Mouse (Mus musculus): Measurements from ENCODE around the gene Itpkb. TPM values are rescaled to one million over a fixed set of nuclear protein-coding genes. Genes with fewer than 3 reads are reported as not detected.

Gene Itpkb
- polyA plus RNA-seq (2015; fragmentation: Nextera tagmentation; extraction: Ambion mirVana) = 8.4 and 11.9 TPM in 2 replicates

- Histone ChIP-seq H3K27me3 (replicated peaks; ENCODE audit: insufficient read depth, low read length) (no peaks in the 10 kb centered on the region), H3K9me3 (ENCODE audit: low read length) (no peaks in the 10 kb centered on the region), H3K4me3 (ENCODE audit: low read depth, low read length) (peak within 1 kb of the TSS; percentile 76), H3K4me2 (replicated peaks; ENCODE audit: low read depth, low read length) (peak within 1 kb of the TSS; percentile 96), H3K36me3 (ENCODE audit: insufficient read depth, low read length) (no peaks in the 10 kb centered on the region), H3K27ac (ENCODE audit: low read length) (peak within 1 kb of the TSS; percentile 93), H3K4me1 (ENCODE audit: insufficient read depth, low read depth, low read length) (peaks cover 19% of the 10 kb centered on the region; the same call in 1 of the 2 replicates), H3K9ac (replicated peaks; ENCODE audit: low read depth) (peak within 1 kb of the TSS; percentile 81)
- WGBS = under 1% methylated on average over 19 of the region's 19 CpGs
- peak; percentile 80 for ATAC-seq
- TF ChIP-seq CTCF (IDR thresholded peaks at IDR 0.05) = no peak
- TF ChIP-seq EP300 (IDR thresholded peaks at IDR 0.05) = peak; percentile 82
- peak; percentile 94 for DNase-seq (ENCODE audit: low spot score)
Measured at GRCm38 (mm10) chr1:180330145-180330706, at the start of gene Itpkb. Itpkb (plus strand) TSS chr1:180330485.

DNA sequence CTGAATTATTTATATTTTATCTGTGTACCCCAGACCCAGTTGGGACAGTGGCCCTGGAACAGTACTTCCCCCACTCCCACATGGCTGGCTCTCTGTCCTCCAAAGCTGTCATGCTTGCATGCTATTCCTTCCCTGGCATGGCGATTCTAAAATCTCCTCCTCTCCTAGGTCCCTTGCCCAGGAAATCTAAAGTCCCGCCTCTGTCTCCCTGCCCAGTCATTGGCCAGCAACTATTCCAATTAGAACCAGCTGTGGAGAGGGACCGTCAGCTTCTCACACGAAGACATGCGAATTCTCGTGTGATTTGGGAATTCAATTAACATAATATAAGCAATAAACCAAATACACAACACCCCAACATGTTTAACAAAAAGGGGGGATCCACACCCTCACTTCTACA, 47.7 kb upstream of the Itpkb start:
- Histone ChIP-seq H3K4me2 (replicated peaks; ENCODE audit: low read depth, low read length) (no peak overlapping the region), H3K36me3 (ENCODE audit: insufficient read depth, low read length) (no peaks in the 10 kb centered on the region), H3K27ac (ENCODE audit: low read length) (no peak overlapping the region), H3K9ac (replicated peaks; ENCODE audit: low read depth) (no peak overlapping the region), H3K4me1 (ENCODE audit: insufficient read depth, low read depth, low read length) (peaks cover 13% of the 10 kb centered on the region; the same call in 1 of the 2 replicates), H3K4me3 (ENCODE audit: low read depth, low read length) (no peak overlapping the region), H3K9me3 (ENCODE audit: low read length) (no peaks in the 10 kb centered on the region), H3K27me3 (replicated peaks; ENCODE audit: insufficient read depth, low read length) (no peaks in the 10 kb centered on the region)
- DNase-seq (ENCODE audit: low spot score) = no peak
- 71% methylated on average over 6 of the region's 6 CpGs for WGBS
- no peak for TF ChIP-seq CTCF (IDR thresholded peaks at IDR 0.05)
- no peak for TF ChIP-seq EP300 (IDR thresholded peaks at IDR 0.05)
- ATAC-seq = no peak

DNA sequence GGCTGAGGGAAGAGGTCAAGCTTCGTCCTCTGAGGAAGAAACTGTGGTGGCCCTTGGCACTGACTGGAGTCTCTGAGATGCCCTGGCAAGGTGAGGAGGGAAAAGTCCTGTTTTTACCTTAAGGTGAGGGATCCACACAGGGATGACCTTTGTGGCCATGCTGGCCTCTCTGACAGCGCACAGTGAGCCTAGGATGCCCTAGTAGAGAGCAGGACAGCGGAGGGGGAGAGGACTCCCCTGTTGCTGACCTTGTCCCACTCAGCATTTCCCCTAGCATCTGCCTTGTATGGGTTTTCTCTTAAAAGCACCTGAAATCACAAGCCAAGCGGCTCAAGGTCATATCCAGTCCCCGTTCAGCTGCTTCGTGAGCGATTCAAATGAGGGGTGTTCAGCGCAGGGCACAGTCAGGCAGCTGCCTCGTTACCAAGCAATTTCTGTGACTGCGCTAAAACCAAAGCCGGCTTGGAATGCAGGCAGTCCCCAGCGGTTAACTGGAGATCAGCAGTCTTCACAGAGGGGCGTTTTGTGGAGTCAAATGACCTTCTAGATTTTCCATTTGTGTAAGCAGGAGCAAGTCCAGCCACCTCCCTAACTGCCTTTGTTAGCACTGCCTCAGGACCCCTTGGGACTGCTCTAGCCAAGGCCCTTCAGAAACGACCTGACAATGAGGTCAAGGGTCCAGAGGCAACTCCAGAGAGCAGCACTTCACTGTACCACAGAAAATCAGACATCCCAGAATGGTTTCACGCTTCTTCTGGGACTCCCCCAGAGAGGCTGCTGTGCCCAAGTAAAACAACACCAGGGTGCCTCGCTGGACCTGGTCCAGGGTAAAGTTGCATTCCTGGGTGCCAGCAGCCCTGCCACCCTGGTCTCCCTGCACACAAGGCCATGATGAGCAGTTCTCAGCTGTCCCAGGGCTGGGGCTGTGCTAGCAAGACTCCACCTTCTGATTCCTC, 46.2 kb upstream of the Itpkb start:
- Histone ChIP-seq H3K4me1 (ENCODE audit: insufficient read depth, low read depth, low read length) (peaks cover 11% of the 10 kb centered on the region; the same call in 1 of the 2 replicates), H3K9me3 (ENCODE audit: low read length) (no peaks in the 10 kb centered on the region), H3K27ac (ENCODE audit: low read length) (no peak overlapping the region), H3K36me3 (ENCODE audit: insufficient read depth, low read length) (no peaks in the 10 kb centered on the region), H3K27me3 (replicated peaks; ENCODE audit: insufficient read depth, low read length) (no peaks in the 10 kb centered on the region), H3K9ac (replicated peaks; ENCODE audit: low read depth) (no peak overlapping the region), H3K4me3 (ENCODE audit: low read depth, low read length) (no peak overlapping the region), H3K4me2 (replicated peaks; ENCODE audit: low read depth, low read length) (no peak overlapping the region)
- TF ChIP-seq EP300 (IDR thresholded peaks at IDR 0.05) (no peak), CTCF (IDR thresholded peaks at IDR 0.05) (peak; percentile 48)
- 37% methylated on average over 16 of the region's 16 CpGs for WGBS
- ATAC-seq (no peak), DNase-seq (ENCODE audit: low spot score) (peak; percentile 56)

DNA sequence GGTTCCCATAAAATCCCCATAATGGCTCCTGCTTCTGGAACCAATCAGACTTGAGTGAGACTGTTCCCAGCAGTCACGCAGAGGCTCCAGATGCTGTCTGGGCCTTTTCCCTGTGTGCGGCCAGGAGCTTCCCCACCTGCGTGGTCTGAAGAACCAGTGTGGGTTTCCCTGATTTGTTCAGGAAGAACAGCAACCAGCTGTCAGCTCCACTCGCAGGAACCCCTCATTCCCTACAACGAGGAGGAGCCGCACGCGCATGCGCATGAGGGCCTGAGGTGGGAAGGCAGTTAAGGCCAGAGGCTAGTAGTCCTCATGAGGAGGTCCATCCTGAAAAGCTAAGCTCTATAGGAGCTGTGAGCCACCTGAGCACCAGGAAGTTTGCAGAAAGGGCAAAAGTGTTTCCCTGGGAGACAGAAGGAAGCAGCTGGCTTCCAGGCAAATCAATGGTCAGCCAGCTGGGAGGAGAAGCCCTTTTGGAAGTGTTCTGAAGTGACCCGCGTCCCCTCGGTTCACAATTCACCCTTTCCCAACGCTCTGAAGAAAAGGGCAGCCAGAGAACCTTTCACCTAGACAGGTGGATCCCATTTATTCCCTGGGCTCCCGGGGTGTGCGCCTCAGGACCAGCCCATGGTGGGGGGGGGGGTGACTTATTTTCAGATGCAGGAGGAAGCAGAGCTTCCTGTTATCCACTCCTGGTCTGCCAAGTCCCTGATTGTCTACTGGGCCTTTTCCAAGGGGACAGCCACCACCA, 44.0 kb upstream of the Itpkb start:
- Histone ChIP-seq H3K9me3 (ENCODE audit: low read length) (no peaks in the 10 kb centered on the region), H3K4me3 (ENCODE audit: low read depth, low read length) (no peak overlapping the region), H3K27me3 (replicated peaks; ENCODE audit: insufficient read depth, low read length) (no peaks in the 10 kb centered on the region), H3K4me2 (replicated peaks; ENCODE audit: low read depth, low read length) (no peak overlapping the region), H3K4me1 (ENCODE audit: insufficient read depth, low read depth, low read length) (peaks cover 6% of the 10 kb centered on the region; the same call in 1 of the 2 replicates), H3K36me3 (ENCODE audit: insufficient read depth, low read length) (no peaks in the 10 kb centered on the region), H3K27ac (ENCODE audit: low read length) (no peak overlapping the region), H3K9ac (replicated peaks; ENCODE audit: low read depth) (no peak overlapping the region)
- TF ChIP-seq CTCF (IDR thresholded peaks at IDR 0.05) (no peak), EP300 (IDR thresholded peaks at IDR 0.05) (no peak)
- DNase-seq (ENCODE audit: low spot score) (no peak), ATAC-seq (no peak)
- WGBS = 55% methylated on average over 15 of the region's 15 CpGs

GRCm38 (mm10) chr1:180288227-180288626, 42.1 kb upstream of the Itpkb start:
- Histone ChIP-seq H3K27ac (ENCODE audit: low read length) (no peak overlapping the region), H3K27me3 (replicated peaks; ENCODE audit: insufficient read depth, low read length) (no peaks in the 10 kb centered on the region), H3K9ac (replicated peaks; ENCODE audit: low read depth) (no peak overlapping the region), H3K9me3 (ENCODE audit: low read length) (no peaks in the 10 kb centered on the region), H3K4me2 (replicated peaks; ENCODE audit: low read depth, low read length) (no peak overlapping the region), H3K4me3 (ENCODE audit: low read depth, low read length) (no peak overlapping the region), H3K36me3 (ENCODE audit: insufficient read depth, low read length) (no peaks in the 10 kb centered on the region), H3K4me1 (ENCODE audit: insufficient read depth, low read depth, low read length) (peaks cover 6% of the 10 kb centered on the region; the same call in 1 of the 2 replicates)
- ATAC-seq = no peak
- no peak for TF ChIP-seq EP300 (IDR thresholded peaks at IDR 0.05)
- no peak for TF ChIP-seq CTCF (IDR thresholded peaks at IDR 0.05)
- DNase-seq (ENCODE audit: low spot score) = no peak
- WGBS = 71% methylated on average over 7 of the region's 7 CpGs

Data from lung, postnatal 0 days (tissue).